Mouse (Mus musculus): Measurements from ENCODE around the gene Rflnb.

DNA sequence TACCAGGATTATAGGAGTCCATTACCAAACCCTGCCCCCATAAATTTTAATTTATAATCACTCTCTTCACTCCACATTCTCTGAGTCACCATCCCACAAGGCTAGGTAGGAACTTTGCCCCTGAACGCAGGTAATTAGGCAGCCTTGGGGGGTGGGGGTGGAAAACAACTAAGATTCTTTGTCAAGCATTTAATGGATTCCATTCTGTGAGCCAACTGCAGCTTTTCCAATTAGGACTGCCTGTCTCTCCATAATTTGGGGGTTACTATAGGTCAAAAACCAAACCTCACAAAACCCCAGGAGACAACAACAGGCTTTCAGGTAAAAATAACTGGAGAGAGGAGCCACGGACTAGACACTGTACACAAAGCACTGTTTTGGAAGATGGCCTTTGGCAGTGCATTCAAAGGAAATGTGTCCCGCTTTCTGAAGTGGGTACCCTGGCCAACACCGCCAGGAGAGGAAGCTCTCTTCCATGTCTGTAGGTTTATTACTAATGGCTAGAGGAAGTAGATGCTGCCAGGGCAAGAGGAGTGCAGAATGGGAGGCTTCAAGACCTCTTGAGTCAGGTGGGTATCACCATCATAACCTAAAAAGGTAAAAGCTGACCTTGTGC lies 13.3 kb upstream of the Rflnb start:
- TF ChIP-seq CHD2 (IDR thresholded peaks at IDR 0.05; ENCODE audit: low read depth, low read length) = no peak
- TF ChIP-seq ZC3H11A (IDR thresholded peaks at IDR 0.05; ENCODE audit: borderline replicate concordance, low read depth, low read length) = no peak
- TF ChIP-seq HCFC1 (IDR thresholded peaks at IDR 0.05; ENCODE audit: borderline replicate concordance, insufficient read depth, low read length) = no peak
- no peak for TF ChIP-seq MAFK (IDR thresholded peaks at IDR 0.05; ENCODE audit: insufficient read depth, low read depth, low read length)
- TF ChIP-seq ZNF384 (IDR thresholded peaks at IDR 0.05; ENCODE audit: low read depth, low read length) = no peak
